Mouse (Mus musculus): ENCODE results near the gene Igdcc4. TPM values are rescaled to one million over a fixed set of nuclear protein-coding genes. Genes with fewer than 3 reads are reported as not detected.

The Igdcc4 gene
- polyA plus RNA-seq, 1 experiment from 2014 or later = 8.9 TPM

DNA sequence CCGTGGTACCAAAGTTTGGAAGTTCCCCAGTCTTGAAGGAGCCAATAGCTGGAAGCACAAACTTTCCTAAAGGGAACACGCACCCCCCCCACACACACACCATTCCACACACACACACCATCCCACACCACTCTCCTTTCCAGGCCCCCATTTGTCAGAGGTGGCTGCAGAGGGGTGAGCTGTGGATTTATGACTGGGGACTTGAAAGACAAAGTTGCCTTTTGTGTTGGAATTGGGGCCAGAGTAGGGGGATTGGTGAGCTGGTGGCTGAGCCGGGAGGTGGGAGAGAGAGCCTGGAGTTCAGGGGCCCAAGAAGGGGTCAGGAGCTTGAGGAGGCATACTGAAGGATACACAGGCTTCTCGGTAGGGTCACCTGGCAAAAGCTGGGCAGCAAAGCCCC is 67.7 kb downstream of the Igdcc4 start:
- Histone ChIP-seq H3K4me1 (peaks cover 83% of the 10 kb centered on the region), H3K27me3 (ENCODE audit: low read depth, poor library complexity, severe bottlenecking) (no peaks in the 10 kb centered on the region), H3K9me3 (replicated peaks) (no peaks in the 10 kb centered on the region), H3K27ac (replicated peaks) (peak overlapping the region; percentile 86), H3K36me3 (peaks cover 87% of the 10 kb centered on the region), H3K4me3 (peak overlapping the region; percentile 33; the same call in 1 of the 2 replicates)
- DNase-seq (ENCODE audit: low spot score) = no peak
- 42% methylated on average over 4 of the region's 4 CpGs for WGBS

DNA sequence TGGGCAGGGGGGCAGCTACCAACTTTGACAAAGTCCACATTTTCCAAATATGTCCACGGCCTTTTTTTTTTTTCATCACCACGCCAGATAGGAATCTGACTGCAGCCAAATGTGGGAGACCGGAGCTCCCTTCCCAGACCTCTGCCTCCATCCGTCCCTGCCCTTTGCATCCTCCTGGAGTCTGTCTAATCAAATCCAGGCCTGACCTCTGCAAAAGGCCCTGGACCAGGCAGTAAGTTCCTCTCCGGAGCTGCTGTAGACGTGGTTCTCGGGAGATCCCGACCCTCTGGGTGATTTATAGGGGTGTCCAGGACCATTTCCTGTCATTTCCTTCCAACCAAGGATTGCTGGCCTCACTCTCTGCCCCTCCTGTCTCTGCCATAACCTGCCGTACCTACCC is 71.4 kb downstream of the Igdcc4 start:
- no peaks in the 10 kb centered on the region for H3K9me3 ChIP-seq (replicated peaks)
- H3K27ac ChIP-seq (replicated peaks) = peak overlapping the region; percentile 95
- 71% methylated on average over 9 of the region's 9 CpGs for WGBS
- DNase-seq (ENCODE audit: low spot score) = no peak
- peaks cover 82% of the 10 kb centered on the region for H3K4me1 ChIP-seq
- no peaks in the 10 kb centered on the region for H3K27me3 ChIP-seq (ENCODE audit: low read depth, poor library complexity, severe bottlenecking)
- peaks cover 83% of the 10 kb centered on the region for H3K36me3 ChIP-seq
- H3K4me3 ChIP-seq = no peak overlapping the region

DNA sequence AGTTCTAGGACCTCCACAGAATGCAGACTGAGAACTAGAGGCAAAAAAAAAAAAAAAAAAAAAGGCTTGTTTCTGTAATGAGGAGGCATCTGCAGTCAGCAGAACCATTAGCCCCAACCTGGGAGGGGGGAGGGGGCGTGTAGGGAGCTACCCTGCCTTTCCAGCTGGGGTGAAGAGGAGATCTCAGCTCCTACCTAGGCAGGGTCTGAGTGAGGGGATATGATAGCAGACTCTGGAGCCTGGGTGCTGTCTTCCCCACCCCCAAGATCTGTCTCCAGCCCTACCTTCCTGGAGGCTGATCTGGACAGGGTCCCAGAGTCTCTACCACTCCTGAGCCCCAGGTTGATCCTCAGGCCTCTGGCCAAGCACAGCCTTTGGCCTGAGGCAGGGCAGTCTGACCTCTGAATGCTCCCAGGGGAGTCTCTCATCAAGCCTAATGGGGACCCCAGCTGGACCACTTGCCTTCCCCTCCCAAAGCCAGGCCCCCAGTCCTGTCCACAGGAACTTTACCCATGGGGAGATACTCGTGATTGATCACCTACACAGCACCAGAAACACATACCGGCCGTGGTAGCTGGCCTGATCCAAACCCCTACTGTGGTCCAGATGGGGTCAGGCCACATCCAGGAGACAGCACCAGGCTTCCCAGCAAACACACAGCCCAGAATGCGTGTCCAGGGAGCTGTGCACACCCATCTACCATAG is 74.1 kb downstream of the Igdcc4 start:
- WGBS = 21% methylated on average over 5 of the region's 5 CpGs
- peaks cover 77% of the 10 kb centered on the region for H3K36me3 ChIP-seq

GRCm38 (mm10) chr9:65175939-65176871 is 74.9 kb downstream of the Igdcc4 start:
- H3K27ac ChIP-seq (replicated peaks) = peak overlapping the region; percentile 95
- no peaks in the 10 kb centered on the region for H3K9me3 ChIP-seq (replicated peaks)
- peak overlapping the region; percentile 43 for H3K4me3 ChIP-seq
- whole genome bisulfite sequencing = 19% methylated on average over 9 of the region's 9 CpGs
- DNase-seq (ENCODE audit: low spot score) = peak; percentile 76
- peaks cover 77% of the 10 kb centered on the region for H3K36me3 ChIP-seq
- peaks cover 87% of the 10 kb centered on the region for H3K4me1 ChIP-seq
- H3K27me3 ChIP-seq (ENCODE audit: low read depth, poor library complexity, severe bottlenecking) = no peaks in the 10 kb centered on the region

More for the DNA sequence above, 74.1 kb downstream of the Igdcc4 start:
- Histone ChIP-seq H3K4me1 (peaks cover 83% of the 10 kb centered on the region), H3K9me3 (replicated peaks) (no peaks in the 10 kb centered on the region), H3K4me3 (peak overlapping the region; percentile 43), H3K27me3 (ENCODE audit: low read depth, poor library complexity, severe bottlenecking) (no peaks in the 10 kb centered on the region), H3K27ac (replicated peaks) (peak overlapping the region; percentile 95)
- DNase-seq (ENCODE audit: low spot score) = peak; percentile 62

- WGBS = 44% methylated on average over 3 of the region's 3 CpGs
- Histone ChIP-seq H3K4me3 (peak overlapping the region; percentile 44), H3K4me1 (peaks cover 99% of the 10 kb centered on the region), H3K27ac (replicated peaks) (peak overlapping the region; percentile 95), H3K9me3 (replicated peaks) (no peaks in the 10 kb centered on the region), H3K27me3 (ENCODE audit: low read depth, poor library complexity, severe bottlenecking) (no peaks in the 10 kb centered on the region), H3K36me3 (peaks cover 77% of the 10 kb centered on the region)
- no peak for DNase-seq (ENCODE audit: low spot score)
Measured at GRCm38 (mm10) chr9:65177497-65177896, 76.2 kb downstream of the Igdcc4 start.

GRCm38 (mm10) chr9:65177912-65178311 is 76.6 kb downstream of the Igdcc4 start:
- H3K27ac ChIP-seq (replicated peaks) = peak overlapping the region; percentile 95
- DNase-seq (ENCODE audit: low spot score) = no peak
- H3K4me1 ChIP-seq = peaks cover 99% of the 10 kb centered on the region
- H3K27me3 ChIP-seq (ENCODE audit: low read depth, poor library complexity, severe bottlenecking) = no peaks in the 10 kb centered on the region
- H3K4me3 ChIP-seq = peak overlapping the region; percentile 44
- 18% methylated on average over 10 of the region's 10 CpGs for WGBS
- H3K9me3 ChIP-seq (replicated peaks) = no peaks in the 10 kb centered on the region
- peaks cover 77% of the 10 kb centered on the region for H3K36me3 ChIP-seq

DNA sequence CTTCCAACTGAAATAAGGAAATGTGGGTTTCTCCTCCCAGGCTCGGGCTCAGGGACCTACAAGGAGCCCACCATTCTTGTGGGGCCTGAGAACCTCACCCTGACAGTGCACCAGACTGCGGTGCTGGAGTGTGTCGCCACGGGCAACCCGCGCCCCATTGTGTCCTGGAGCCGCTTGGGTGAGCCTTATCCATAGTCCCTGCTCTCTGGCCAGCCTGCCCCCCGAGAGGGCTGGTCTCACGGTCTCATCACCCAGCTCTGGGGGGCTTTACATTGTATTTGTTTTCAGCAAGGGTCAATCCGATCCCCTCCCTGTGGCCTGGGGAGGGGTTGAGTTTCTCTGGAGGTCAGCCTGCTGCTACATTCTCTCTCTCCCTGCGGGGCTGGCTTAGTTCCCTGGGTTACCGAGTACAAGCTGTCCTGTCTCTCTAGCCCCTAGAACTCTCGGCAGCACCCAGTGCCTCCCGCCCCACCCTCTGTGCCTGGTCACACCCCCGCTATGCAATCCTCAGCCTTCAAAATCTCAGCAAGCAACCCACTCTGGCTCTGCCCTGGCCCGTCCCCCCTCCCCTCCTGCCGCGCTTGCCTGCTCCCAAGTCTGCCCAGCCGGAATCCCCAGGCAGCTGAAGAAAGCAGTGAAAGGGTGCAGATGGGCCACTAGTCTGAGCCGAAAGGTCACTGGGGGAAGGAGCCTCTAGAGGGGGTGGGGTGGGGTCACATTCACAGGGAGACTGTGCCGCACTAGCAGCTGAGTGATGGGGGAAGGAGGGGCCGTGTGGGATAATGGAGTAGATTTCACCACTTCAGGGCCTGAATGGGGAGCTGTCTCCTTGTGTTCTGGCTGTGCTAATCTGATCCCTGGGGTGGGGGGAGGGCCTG is 77.3 kb downstream of the Igdcc4 start:
- DNase-seq (ENCODE audit: low spot score) = peak; percentile 95
- 2% methylated on average over 22 of the region's 22 CpGs for whole genome bisulfite sequencing
- H3K9me3 ChIP-seq (replicated peaks) = no peaks in the 10 kb centered on the region
- H3K27ac ChIP-seq (replicated peaks) = peak overlapping the region; percentile 95
- H3K27me3 ChIP-seq (ENCODE audit: low read depth, poor library complexity, severe bottlenecking) = no peaks in the 10 kb centered on the region
- peak overlapping the region; percentile 44 for H3K4me3 ChIP-seq
- peaks cover 99% of the 10 kb centered on the region for H3K4me1 ChIP-seq
- H3K36me3 ChIP-seq = peaks cover 77% of the 10 kb centered on the region

GRCm38 (mm10) chr9:65179817-65180624 is 78.7 kb downstream of the Igdcc4 start:
- no peaks in the 10 kb centered on the region for H3K9me3 ChIP-seq (replicated peaks)
- WGBS = 26% methylated on average over 17 of the region's 17 CpGs
- no peak for DNase-seq (ENCODE audit: low spot score)
- peaks cover 79% of the 10 kb centered on the region for H3K36me3 ChIP-seq
- H3K27me3 ChIP-seq (ENCODE audit: low read depth, poor library complexity, severe bottlenecking) = no peaks in the 10 kb centered on the region
- H3K4me1 ChIP-seq = peaks cover 98% of the 10 kb centered on the region
- H3K27ac ChIP-seq (replicated peaks) = peak overlapping the region; percentile 95
- peak overlapping the region; percentile 44 for H3K4me3 ChIP-seq

Other genes with a start within 250 kb of the Igdcc4 start
- 0.02 TPM in 1 of 2 replicates, not detected in the other for gene Slc24a1, start 149.9 kb upstream of the Igdcc4 start, polyA plus RNA-seq (2016; fragmentation: Nextera tagmentation; extraction: Ambion mirVana)
- gene Ints14, start 140.6 kb upstream of the Igdcc4 start, polyA plus RNA-seq (2016; fragmentation: Nextera tagmentation; extraction: Ambion mirVana) = 69.7 and 74.0 TPM in 2 replicates
- gene Hacd3, start 79.8 kb upstream of the Igdcc4 start, polyA plus RNA-seq (2016; fragmentation: Nextera tagmentation; extraction: Ambion mirVana) = 110 and 123 TPM in 2 replicates
- 37.6 and 44.4 TPM in 2 replicates for gene Dpp8, start 69.1 kb upstream of the Igdcc4 start, polyA plus RNA-seq (2016; fragmentation: Nextera tagmentation; extraction: Ambion mirVana)
- gene Igdcc3, start 39.7 kb downstream of the Igdcc4 start, polyA plus RNA-seq (2016; fragmentation: Nextera tagmentation; extraction: Ambion mirVana) = 334 and 450 TPM in 2 replicates
- gene Parp16, start 93.9 kb downstream of the Igdcc4 start, polyA plus RNA-seq (2016; fragmentation: Nextera tagmentation; extraction: Ambion mirVana) = 7.2 and 7.9 TPM in 2 replicates
- gene Cilp, start 163.7 kb downstream of the Igdcc4 start, polyA plus RNA-seq (2016; fragmentation: Nextera tagmentation; extraction: Ambion mirVana) = 0.04 and 0.17 TPM in 2 replicates
- 41.6 and 42.3 TPM in 2 replicates for gene Clpx, start 192.8 kb downstream of the Igdcc4 start, polyA plus RNA-seq (2016; fragmentation: Nextera tagmentation; extraction: Ambion mirVana)
- 8.1 and 8.4 TPM in 2 replicates for gene Pdcd7, start 244.6 kb downstream of the Igdcc4 start, polyA plus RNA-seq (2016; fragmentation: Nextera tagmentation; extraction: Ambion mirVana)

Data from midbrain, embryonic 10.5 days (tissue).